Mouse (Mus musculus) lung, embryonic 14.5 days (tissue): ENCODE data around the gene Prkn. TPM values are rescaled to one million over a fixed set of nuclear protein-coding genes. Genes with fewer than 3 reads are reported as not detected.

Experiments used
- ATAC-seq: fragments of 200-750 bp; cut with Nextera tagmentation; 2 replicates; pipeline ENCODE4 v1.8.0; 2017; ENCODE audit warnings: mild to moderate bottlenecking, moderate TSS enrichment, moderate library complexity; ENCODE audit not compliant: insufficient read depth
- DNase-seq: peaks from one replicate; pipeline ENCODE4 v3.0.0-alpha.2; 2015
- H3K27ac ChIP-seq: fragments of 300-500 bp; sonication (generic); 2 replicates; pipeline ENCODE4 v1.5.1; 2014; ENCODE audit warnings: low read depth, mild to moderate bottlenecking, moderate library complexity
- H3K27me3 ChIP-seq: fragments of 300-500 bp; sonication (generic); 2 replicates; pipeline ENCODE4 v1.6.1; 2014; ENCODE audit warnings: low read length, control low read depth; ENCODE audit not compliant: insufficient read depth
- H3K36me3 ChIP-seq: fragments of 300-500 bp; sonication (generic); 2 replicates; pipeline ENCODE4 v1.6.1; 2014; ENCODE audit warnings: control low read depth; ENCODE audit not compliant: insufficient read depth
- H3K4me1 ChIP-seq: fragments of 300-500 bp; sonication (generic); 2 replicates; pipeline ENCODE4 v1.6.1; 2014; ENCODE audit warnings: antibody characterized with exemption, control low read depth; ENCODE audit not compliant: insufficient read depth
- H3K4me2 ChIP-seq: fragments of 300-500 bp; sonication (generic); 2 replicates; pipeline ENCODE4 v1.6.1; 2014; ENCODE audit warnings: mild to moderate bottlenecking
- H3K4me3 ChIP-seq: fragments of 300-500 bp; sonication (generic); 2 replicates; pipeline ENCODE4 v1.5.1; 2014; ENCODE audit warnings: low read depth, low read length
- H3K9ac ChIP-seq: fragments of 300-500 bp; sonication (generic); 2 replicates; pipeline ENCODE4 v1.6.1; 2014
- H3K9me3 ChIP-seq: fragments of 300-500 bp; sonication (generic); 2 replicates; pipeline ENCODE4 v1.6.1; 2016; ENCODE audit warnings: low read depth, low read length, control low read depth
- CTCF ChIP-seq: IDR thresholded peaks from 2 replicates; pipeline ENCODE4 v1.5.1; 2016; ENCODE audit warnings: antibody characterized with exemption, low read depth
- WGBS: fragments of 180-500 bp; shearing (Covaris S2); extraction: QIAGEN DNeasy Blood & Tissue Kit; methylation state at CpG from one replicate; pipeline ENCODE4 v1.1.7; 2014; 5-methylcytosine and 5-hydroxymethylcytosine counted together
- polyA plus RNA-seq: library from polyadenylated mRNA; unstranded; fragments of >200 nt; fragmentation: Nextera tagmentation; extraction: Ambion mirVana; gene quantifications from 2 replicates; pipeline ENCODE4 v1.2.1, GENCODE M21; 2014

Prkn gene
- polyA plus RNA-seq, 1 experiment from 2014 or later, result 1.0 TPM

DNA sequence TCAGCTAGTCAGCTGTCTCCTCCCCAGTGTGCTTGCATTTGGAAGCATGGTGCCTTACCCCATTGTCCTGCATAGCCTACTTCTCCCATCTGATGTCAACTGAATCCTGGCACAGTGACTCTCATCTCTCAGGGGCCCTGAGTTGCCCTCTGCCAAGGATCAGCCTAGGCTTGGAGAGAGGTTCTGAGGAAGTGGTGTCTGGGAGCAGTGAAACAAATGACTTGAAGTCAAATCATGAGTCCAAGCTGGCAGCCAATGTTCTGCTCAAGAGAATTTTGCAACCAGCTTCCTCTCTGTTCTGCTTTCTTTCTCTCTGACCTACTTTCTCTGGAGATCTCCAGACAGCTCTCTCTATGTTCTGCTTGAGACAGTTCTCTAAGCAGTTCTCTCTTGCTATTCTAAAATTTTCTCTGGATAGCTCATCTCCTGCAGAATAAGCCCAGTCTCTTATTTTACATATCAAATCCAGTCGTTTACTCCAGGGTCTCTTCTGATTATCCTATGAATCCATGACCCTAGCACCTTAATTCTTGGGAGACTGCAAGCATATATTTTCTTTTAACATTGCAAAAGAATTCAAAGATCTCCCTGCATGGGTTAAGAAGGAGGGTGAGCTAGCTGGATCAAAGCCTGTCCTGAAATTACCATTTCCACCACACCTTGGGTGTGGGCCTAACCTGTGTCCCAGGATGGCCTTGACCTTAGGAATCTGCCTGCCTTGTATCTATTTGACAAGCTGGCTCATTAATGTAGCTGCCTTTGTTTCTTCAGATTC is 512.8 kb downstream of the Prkn start:
- no peak overlapping the region for H3K9ac ChIP-seq
- H3K9me3 ChIP-seq, result no peaks in the 10 kb centered on the region
- H3K4me3 ChIP-seq, result no peak overlapping the region
- ATAC-seq (no peak), DNase-seq (no peak)
- no peak overlapping the region for H3K27ac ChIP-seq
- H3K36me3 ChIP-seq, result no peaks in the 10 kb centered on the region
- no peak overlapping the region for H3K4me2 ChIP-seq
- 27% methylated on average over 1 of the region's 1 CpGs for WGBS
- TF ChIP-seq CTCF, result no peak
- H3K27me3 ChIP-seq, result no peaks in the 10 kb centered on the region
- no peaks in the 10 kb centered on the region for H3K4me1 ChIP-seq

DNA sequence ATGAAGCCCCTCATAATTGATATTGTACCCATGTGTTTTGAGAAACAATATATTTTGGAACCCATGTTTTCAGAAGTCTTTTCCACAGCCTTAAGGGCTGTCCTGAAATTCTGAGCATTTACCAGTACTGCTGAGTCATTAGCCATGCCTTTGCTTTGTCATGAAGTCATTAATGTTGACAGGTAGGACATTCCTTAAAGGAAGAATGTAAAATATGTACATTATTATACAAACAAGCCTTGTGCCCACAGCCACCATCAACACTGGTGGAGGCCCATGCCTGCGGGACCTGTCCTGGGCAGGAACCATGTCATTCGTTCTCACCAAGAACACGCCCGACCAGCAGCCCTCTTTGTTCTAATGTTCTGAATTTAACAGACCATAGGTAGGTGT is 513.4 kb downstream of the Prkn start:
- H3K36me3 ChIP-seq, result no peaks in the 10 kb centered on the region
- H3K27ac ChIP-seq, result no peak overlapping the region
- no peaks in the 10 kb centered on the region for H3K9me3 ChIP-seq
- no peaks in the 10 kb centered on the region for H3K27me3 ChIP-seq
- no peak overlapping the region for H3K4me2 ChIP-seq
- no peak overlapping the region for H3K4me3 ChIP-seq
- no peak overlapping the region for H3K9ac ChIP-seq
- H3K4me1 ChIP-seq, result no peaks in the 10 kb centered on the region
- ATAC-seq (no peak), DNase-seq (no peak)
- no peak for TF ChIP-seq CTCF
- WGBS, result 70% methylated on average over 4 of the region's 4 CpGs

DNA sequence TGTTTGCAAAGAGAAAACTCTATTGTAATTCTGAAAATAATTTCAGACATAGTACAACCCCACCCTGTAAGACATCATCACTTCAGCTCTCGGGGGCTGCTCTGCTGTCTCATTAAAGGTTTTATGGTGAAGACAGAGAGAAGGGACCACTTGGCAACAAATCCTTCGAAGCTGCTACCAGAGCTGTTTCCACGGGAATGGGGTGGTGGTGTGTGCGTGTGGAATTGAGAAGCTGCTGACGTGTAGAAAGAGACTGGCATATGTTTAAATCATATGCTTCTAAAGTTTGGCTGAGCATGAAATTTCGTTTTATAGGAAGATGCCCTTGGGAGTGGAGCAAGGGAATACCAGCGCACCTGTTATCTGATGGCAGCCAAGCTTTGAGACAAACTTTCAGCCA is 514.2 kb downstream of the Prkn start:
- H3K36me3 ChIP-seq, result no peaks in the 10 kb centered on the region
- no peak for TF ChIP-seq CTCF
- WGBS, result 72% methylated on average over 7 of the region's 7 CpGs
- H3K27me3 ChIP-seq, result no peaks in the 10 kb centered on the region
- no peak for DNase-seq
- H3K4me2 ChIP-seq, result no peak overlapping the region
- no peaks in the 10 kb centered on the region for H3K4me1 ChIP-seq
- no peak overlapping the region for H3K9ac ChIP-seq
- H3K4me3 ChIP-seq, result no peak overlapping the region
- H3K27ac ChIP-seq, result no peak overlapping the region
- no peak for ATAC-seq
- no peaks in the 10 kb centered on the region for H3K9me3 ChIP-seq

DNA sequence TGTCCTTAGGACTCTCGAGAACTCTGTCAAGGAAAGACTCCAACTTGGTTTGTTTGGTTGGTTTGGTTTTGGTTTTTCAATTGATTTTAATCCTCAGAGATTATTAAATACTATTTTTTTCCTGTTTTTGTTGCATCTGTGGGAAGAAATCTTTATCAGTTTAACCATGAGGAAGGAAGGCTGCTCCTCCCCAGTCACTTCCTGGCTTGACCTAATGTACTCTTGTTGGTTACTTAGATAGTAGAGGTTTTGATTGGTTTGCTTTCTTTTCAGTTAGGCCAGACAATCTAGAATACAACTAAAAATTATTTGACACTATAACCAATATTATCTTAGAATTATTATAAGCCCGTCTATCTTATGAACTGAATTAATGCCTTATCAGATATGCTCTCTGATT is 535.3 kb downstream of the Prkn start:
- 81% methylated on average over 2 of the region's 2 CpGs for WGBS
- no peak for ATAC-seq
- no peak for DNase-seq

GRCm38 (mm10) chr17:11383364-11383962 is 543.3 kb downstream of the Prkn start:
- Histone ChIP-seq H3K27ac (no peak overlapping the region), H3K9ac (no peak overlapping the region), H3K36me3 (no peaks in the 10 kb centered on the region), H3K27me3 (no peaks in the 10 kb centered on the region), H3K9me3 (no peaks in the 10 kb centered on the region), H3K4me2 (no peak overlapping the region), H3K4me1 (no peaks in the 10 kb centered on the region), H3K4me3 (no peak overlapping the region)
- DNase-seq (no peak), ATAC-seq (no peak)
- WGBS, result 85% methylated on average over 8 of the region's 8 CpGs
- no peak for TF ChIP-seq CTCF

More for the DNA sequence above, 535.3 kb downstream of the Prkn start:
- Histone ChIP-seq H3K9ac (no peak overlapping the region), H3K36me3 (no peaks in the 10 kb centered on the region), H3K4me3 (no peak overlapping the region), H3K4me2 (no peak overlapping the region), H3K4me1 (no peaks in the 10 kb centered on the region), H3K27ac (no peak overlapping the region), H3K27me3 (no peaks in the 10 kb centered on the region), H3K9me3 (no peaks in the 10 kb centered on the region)
- TF ChIP-seq CTCF, result no peak

GRCm38 (mm10) chr17:11385246-11385645 is 545.1 kb downstream of the Prkn start:
- WGBS, result 90% methylated on average over 4 of the region's 4 CpGs
- no peaks in the 10 kb centered on the region for H3K36me3 ChIP-seq
- no peaks in the 10 kb centered on the region for H3K27me3 ChIP-seq
- no peak overlapping the region for H3K27ac ChIP-seq
- no peak overlapping the region for H3K9ac ChIP-seq
- H3K9me3 ChIP-seq, result no peaks in the 10 kb centered on the region
- no peak for TF ChIP-seq CTCF
- ATAC-seq (no peak), DNase-seq (no peak)
- no peaks in the 10 kb centered on the region for H3K4me1 ChIP-seq
- no peak overlapping the region for H3K4me2 ChIP-seq
- no peak overlapping the region for H3K4me3 ChIP-seq

DNA sequence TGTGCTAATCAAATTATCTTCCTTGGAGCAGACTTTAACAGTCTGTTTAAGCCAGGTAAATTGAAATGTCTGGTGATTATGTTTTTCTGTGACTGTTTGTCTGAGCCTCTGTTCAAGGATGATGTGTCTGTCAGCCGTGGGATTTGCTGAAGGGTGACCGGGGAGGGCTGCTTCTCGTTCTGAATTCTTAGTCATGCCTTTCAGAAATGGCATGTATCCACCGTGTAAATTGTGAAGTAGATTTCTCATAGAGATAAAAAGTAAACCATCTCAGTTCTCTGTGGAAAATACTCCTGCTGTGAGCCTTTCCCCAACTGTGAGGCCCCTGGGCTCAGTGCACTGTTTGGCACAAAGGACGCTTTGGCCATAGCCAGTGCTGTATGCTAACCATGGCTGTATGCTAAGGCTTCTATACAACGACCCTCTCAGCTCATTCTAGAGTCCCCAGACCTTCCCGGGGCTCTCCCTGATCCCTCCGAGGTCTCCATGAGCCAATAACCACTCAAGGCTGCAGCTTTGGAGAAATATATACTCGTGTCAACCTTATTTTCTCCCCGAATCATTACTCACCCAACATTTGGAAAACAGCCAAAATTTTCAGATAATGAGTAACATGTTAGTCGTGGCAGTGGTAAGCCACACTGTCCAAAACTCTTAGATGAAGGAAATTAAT is 552.6 kb downstream of the Prkn start:
- H3K27ac ChIP-seq, result no peak overlapping the region
- H3K36me3 ChIP-seq, result no peaks in the 10 kb centered on the region
- no peak for ATAC-seq
- no peaks in the 10 kb centered on the region for H3K27me3 ChIP-seq
- 38% methylated on average over 11 of the region's 11 CpGs for WGBS
- H3K4me2 ChIP-seq, result no peak overlapping the region
- peak; percentile 33 for DNase-seq
- no peak overlapping the region for H3K4me3 ChIP-seq
- H3K9me3 ChIP-seq, result no peaks in the 10 kb centered on the region
- H3K4me1 ChIP-seq, result no peaks in the 10 kb centered on the region
- no peak for TF ChIP-seq CTCF
- H3K9ac ChIP-seq, result no peak overlapping the region
